Comparison of ENCODE assay signal across 9 mouse cellular contexts in genomic region chr2:25292856-25293255, GRCm38 (mm10). TPM values are rescaled to one million over a fixed set of nuclear protein-coding genes. Genes with fewer than 3 reads are reported as not detected.
A peak's percentile ranks its signal among the peaks of the same experiment; 100 is the strongest.
DNase-seq lines count a peak whose midpoint lies in the region; ATAC-seq lines count a peak whose summit lies in the region.
"Had no signal": no experiment of that assay in that cellular context is flagged by ENCODE, and none has a peak within 500 bp of the region (broad histone marks: within the 10 kb centered on the region; RNA-seq: fewer than 3 reads in every experiment).

No protein-coding gene starts in this region.

- no peaks in the 10 kb centered on the region for H3K9me3 ChIP-seq in hindbrain, embryonic 11.5 days (ENCODE audit: control insufficient read depth, low read length)
- no peaks in the 10 kb centered on the region for H3K9me3 ChIP-seq in hindbrain, embryonic 16.5 days (ENCODE audit: control insufficient read depth, low read length)

- peaks cover 67% of the 10 kb centered on the region for H3K27me3 ChIP-seq in hindbrain, embryonic 11.5 days (ENCODE audit: control insufficient read depth, insufficient read depth, low read length)
- peaks cover 55% of the 10 kb centered on the region for H3K27me3 ChIP-seq in hindbrain, embryonic 16.5 days (replicated peaks; ENCODE audit: control insufficient read depth, insufficient read depth, low read length)

- no peaks in the 10 kb centered on the region for H3K36me3 ChIP-seq in hindbrain, embryonic 11.5 days (ENCODE audit: control insufficient read depth, insufficient read depth, low read length)
- peaks cover 33% of the 10 kb centered on the region for H3K36me3 ChIP-seq in hindbrain, embryonic 16.5 days (ENCODE audit: control insufficient read depth, insufficient read depth, low read length)

- H3K4me1 ChIP-seq in hindbrain, embryonic 11.5 days (replicated peaks; ENCODE audit: control insufficient read depth, insufficient read depth, low read length): peaks cover 5% of the 10 kb centered on the region; the same call in 1 of the 2 replicates
- H3K4me1 ChIP-seq in hindbrain, embryonic 16.5 days (ENCODE audit: control insufficient read depth, insufficient read depth, low read depth, low read length): peaks cover 34% of the 10 kb centered on the region

- peak; percentile 93 for DNase-seq in hindbrain, embryonic 11.5 days (ENCODE audit: low spot score)
- DNase-seq in MN1 (ENCODE audit: low spot score): peak; percentile 69
- DNase-seq in cerebellum, postnatal 14 days: peak; percentile 91 to 96
- peak; percentile 74 for DNase-seq in heart, adult 8-10 months (ENCODE audit: low spot score)
- DNase-seq in kidney, postnatal 25 days: peak; percentile 75 to 88
- peak; percentile 67 to 82 for DNase-seq in lung, postnatal 4 days
- peak; percentile 67 to 91 for DNase-seq in spleen, postnatal 4 days (ENCODE audit: low spot score in 2 of 2)

- H3K4me2 ChIP-seq in hindbrain, embryonic 11.5 days (replicated peaks; ENCODE audit: low read depth, low read length): no peak overlapping the region
- no peak overlapping the region; the same call in 1 of the 2 replicates for H3K4me2 ChIP-seq in hindbrain, embryonic 16.5 days (ENCODE audit: low read length)

- 0% methylated on average over 1 of the region's 1 CpGs for WGBS in hindbrain, embryonic 11.5 days
- 0% methylated on average over 1 of the region's 1 CpGs for WGBS in hindbrain, embryonic 16.5 days

- ATAC-seq in hindbrain, embryonic 11.5 days (ENCODE audit: low FRiP score): no peak
- no peak for ATAC-seq in hindbrain, embryonic 16.5 days

- H3K27ac ChIP-seq in hindbrain, embryonic 11.5 days (ENCODE audit: low read depth, low read length): no peak overlapping the region
- no peak overlapping the region for H3K27ac ChIP-seq in hindbrain, embryonic 16.5 days (ENCODE audit: low read depth, low read length)

- H3K4me3 ChIP-seq in hindbrain, embryonic 11.5 days (ENCODE audit: low read depth, low read length): no peak overlapping the region
- H3K4me3 ChIP-seq in hindbrain, embryonic 16.5 days (ENCODE audit: low read length): no peak overlapping the region

- no peak overlapping the region for H3K9ac ChIP-seq in hindbrain, embryonic 11.5 days (ENCODE audit: low read depth, low read length)
- no peak overlapping the region; the same call in 1 of the 2 replicates for H3K9ac ChIP-seq in hindbrain, embryonic 16.5 days (ENCODE audit: low read depth, low read length)

RNA-seq across cellular contexts. Expression of gene Lrrc26, which starts 3.1 kb away (rescaled TPM):
- polyA plus RNA-seq in hindbrain, embryonic 11.5 days (2014; fragmentation: Nextera tagmentation; extraction: Ambion mirVana): not detected in 2 replicates
- 0.12 and 0.13 TPM in 2 replicates for polyA plus RNA-seq in hindbrain, embryonic 16.5 days (2015; fragmentation: Nextera tagmentation; extraction: Ambion mirVana)
- not detected for total RNA-seq in heart, adult 8-10 months (2022)
- total RNA-seq: adrenal gland, postnatal 4 days had no signal

RNA-seq across cellular contexts. Expression of gene Tmem210, which starts 4.9 kb away (rescaled TPM):
- polyA plus RNA-seq in hindbrain, embryonic 11.5 days (2014; fragmentation: Nextera tagmentation; extraction: Ambion mirVana): not detected in 2 replicates
- not detected in 2 replicates for polyA plus RNA-seq in hindbrain, embryonic 16.5 days (2015; fragmentation: Nextera tagmentation; extraction: Ambion mirVana)
- total RNA-seq in heart, adult 8-10 months (2022): not detected
- total RNA-seq: adrenal gland, postnatal 4 days had no signal

RNA-seq across cellular contexts. Expression of gene Anapc2, which starts 20.6 kb away (rescaled TPM):
- 107 and 110 TPM in 2 replicates for polyA plus RNA-seq in hindbrain, embryonic 11.5 days (2014; fragmentation: Nextera tagmentation; extraction: Ambion mirVana)
- polyA plus RNA-seq in hindbrain, embryonic 16.5 days (2015; fragmentation: Nextera tagmentation; extraction: Ambion mirVana): 137 and 147 TPM in 2 replicates
- 10 to 100 TPM; 36.8 to 39.8 (median 37.6) TPM for total RNA-seq in heart, adult 8-10 months (2022)

RNA-seq across cellular contexts. Expression of gene Ssna1, which starts 20.6 kb away (rescaled TPM):
- 244 and 248 TPM in 2 replicates for polyA plus RNA-seq in hindbrain, embryonic 11.5 days (2014; fragmentation: Nextera tagmentation; extraction: Ambion mirVana)
- 181 and 183 TPM in 2 replicates for polyA plus RNA-seq in hindbrain, embryonic 16.5 days (2015; fragmentation: Nextera tagmentation; extraction: Ambion mirVana)
- total RNA-seq in heart, adult 8-10 months (2022): 10 to 100 TPM; 39.5 to 47.1 (median 40.1) TPM

RNA-seq across cellular contexts. Expression of gene Grin1, which starts 26.1 kb away (rescaled TPM):
- polyA plus RNA-seq in hindbrain, embryonic 11.5 days (2014; fragmentation: Nextera tagmentation; extraction: Ambion mirVana): 3.6 and 3.9 TPM in 2 replicates
- polyA plus RNA-seq in hindbrain, embryonic 16.5 days (2015; fragmentation: Nextera tagmentation; extraction: Ambion mirVana): 56.9 and 65.8 TPM in 2 replicates
- total RNA-seq in heart, adult 8-10 months (2022): under 1 TPM in 2 of 4 experiments, not detected in 2; 0.09 to 0.11 TPM
